Mouse (Mus musculus): ENCODE measurements around the gene Mllt11. TPM values are rescaled to one million over a fixed set of nuclear protein-coding genes. Genes with fewer than 3 reads are reported as not detected.
"Not testable (repeated sequence)": the region's sequence is repeated elsewhere in the genome, so short reads cannot be mapped to it uniquely, and the experiment has no call there.

The Mllt11 gene
- total RNA-seq, 2 experiments from 2014 or later, result 52.0 to 84.9 TPM

- intact Hi-C loops (cut with DNase I), result no loop called here
- no peak for DNase-seq
- Histone ChIP-seq H3K4me3 (peak overlapping the region; percentile 85), H3K27ac (peak overlapping the region; percentile 99)
- TF ChIP-seq CTCF (IDR thresholded peaks at IDR 0.05), result no peak
Observed at GRCm38 (mm10) chr3:95227214-95227613, 4.8 kb downstream of the Mllt11 start.

- intact Hi-C loops (cut with DNase I), result no loop called here
- peak; percentile 47 for DNase-seq
- no peak for TF ChIP-seq CTCF (IDR thresholded peaks at IDR 0.05)
- peak overlapping the region; percentile 99 for H3K27ac ChIP-seq
- H3K4me3 ChIP-seq, result peak overlapping the region; percentile 13
Observed at GRCm38 (mm10) chr3:95224295-95224694, 7.7 kb downstream of the Mllt11 start.

GRCm38 (mm10) chr3:95223041-95223440 lies 8.9 kb downstream of the Mllt11 start:
- intact Hi-C loops (cut with DNase I), result no loop called here

DNA sequence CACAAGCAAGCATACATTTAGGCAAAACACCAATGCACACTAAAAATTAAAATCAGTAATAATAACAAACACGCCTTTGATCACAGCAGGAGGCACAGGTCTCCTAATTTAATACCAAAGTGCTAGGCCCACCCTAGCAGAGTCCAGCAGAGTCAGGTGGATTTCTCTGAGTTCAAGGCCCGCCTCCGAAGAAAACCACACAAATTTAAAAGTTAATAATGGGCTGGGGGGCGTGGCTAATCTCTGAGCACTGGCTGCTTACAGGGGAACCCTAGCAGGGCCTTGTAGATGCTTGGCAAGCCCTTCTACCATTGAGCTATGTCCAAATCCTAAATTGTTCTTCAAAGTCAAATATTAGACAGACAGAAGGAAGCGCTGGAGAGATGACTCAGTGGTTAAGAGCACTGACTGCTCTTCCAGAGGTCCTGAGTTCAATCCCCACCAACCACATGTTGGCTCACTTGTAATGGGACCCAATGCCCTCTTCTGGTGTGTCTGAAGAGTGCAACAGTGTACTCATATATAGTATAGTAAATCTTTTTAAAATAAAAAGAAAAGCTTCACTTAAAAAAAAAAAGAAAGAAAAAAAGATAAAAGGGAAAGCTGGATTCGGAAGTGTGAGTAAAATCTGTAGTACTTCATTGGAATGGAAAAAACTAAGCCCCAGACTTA lies 13.4 kb downstream of the Mllt11 start:
- no peak for DNase-seq
- H3K4me3 ChIP-seq, result peak overlapping the region; percentile 93
- peak overlapping the region; percentile 99 for H3K27ac ChIP-seq
- no peak for TF ChIP-seq CTCF (IDR thresholded peaks at IDR 0.05)
- intact Hi-C loops (cut with DNase I), result loop anchor here (5.0 kb wide), 2 partner anchors 44 to 56 kb away; partner anchors contain the start of gene Sema6c

More at GRCm38 (mm10) chr3:95223041-95223440, 8.9 kb downstream of the Mllt11 start:
- Histone ChIP-seq H3K27ac (peak overlapping the region; percentile 99), H3K4me3 (no peak overlapping the region)
- no peak for TF ChIP-seq CTCF (IDR thresholded peaks at IDR 0.05)
- no peak for DNase-seq

DNA sequence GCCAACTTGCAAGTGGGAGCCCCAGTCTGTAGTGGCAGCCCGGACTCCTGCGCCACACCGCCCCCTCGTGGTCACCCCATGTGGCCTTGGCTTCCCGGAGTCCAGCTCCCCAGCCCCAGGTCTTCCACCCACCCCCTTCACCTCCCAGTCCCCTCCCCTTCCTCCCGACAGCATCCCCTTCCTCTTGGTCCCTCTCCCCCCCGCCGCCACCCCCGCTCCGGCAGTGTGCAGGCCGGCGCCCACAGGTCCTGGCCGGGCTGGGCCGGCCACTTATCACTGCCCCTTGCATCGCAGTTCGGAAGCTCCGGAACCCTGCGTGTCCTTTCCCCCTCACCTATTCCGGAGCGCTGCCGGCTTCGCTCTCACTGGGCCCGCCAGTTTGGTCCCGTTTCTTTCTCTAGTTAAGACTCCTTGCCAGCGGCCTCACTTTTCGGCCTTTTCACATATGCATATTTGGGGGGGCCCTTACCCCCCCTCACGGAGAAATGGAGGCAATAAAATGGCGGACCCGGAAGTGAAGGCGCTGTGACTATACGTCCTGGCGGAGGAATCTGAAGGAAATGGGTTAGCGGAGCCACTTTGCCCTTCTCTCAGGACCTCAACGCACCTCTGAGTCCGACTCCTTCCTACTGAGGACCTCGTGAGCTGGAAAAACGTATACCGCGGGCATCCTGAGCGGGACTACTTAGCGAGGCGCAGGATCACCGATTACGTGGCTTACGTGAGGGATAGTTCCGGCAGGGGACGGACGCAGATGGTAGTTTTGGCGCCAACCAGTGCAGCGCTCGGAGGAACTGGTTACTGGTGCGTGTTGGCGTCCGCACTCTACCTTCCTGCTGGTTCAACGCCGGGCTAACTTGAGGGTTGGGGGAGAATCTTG lies 14.5 kb downstream of the Mllt11 start, which contains the start of gene Gabpb2:
Gene Gabpb2 (minus strand): TSS at position 662 of the 880 bp plus-strand sequence.
- DNase-seq, result peak; percentile 98
- intact Hi-C loops (cut with DNase I), result loop anchor here (2.0 to 5.0 kb wide), 4 partner anchors 45 to 601 kb away; partner anchors contain the start of genes Rprd2, Sema6c and Tnfaip8l2
- Histone ChIP-seq H3K4me3 (peak within 1 kb of the TSS; percentile 93), H3K27ac (peak within 1 kb of the TSS; percentile 99)
- TF ChIP-seq CTCF (IDR thresholded peaks at IDR 0.05), result peak; percentile 99; the same call in 1 of the 2 replicates

DNA sequence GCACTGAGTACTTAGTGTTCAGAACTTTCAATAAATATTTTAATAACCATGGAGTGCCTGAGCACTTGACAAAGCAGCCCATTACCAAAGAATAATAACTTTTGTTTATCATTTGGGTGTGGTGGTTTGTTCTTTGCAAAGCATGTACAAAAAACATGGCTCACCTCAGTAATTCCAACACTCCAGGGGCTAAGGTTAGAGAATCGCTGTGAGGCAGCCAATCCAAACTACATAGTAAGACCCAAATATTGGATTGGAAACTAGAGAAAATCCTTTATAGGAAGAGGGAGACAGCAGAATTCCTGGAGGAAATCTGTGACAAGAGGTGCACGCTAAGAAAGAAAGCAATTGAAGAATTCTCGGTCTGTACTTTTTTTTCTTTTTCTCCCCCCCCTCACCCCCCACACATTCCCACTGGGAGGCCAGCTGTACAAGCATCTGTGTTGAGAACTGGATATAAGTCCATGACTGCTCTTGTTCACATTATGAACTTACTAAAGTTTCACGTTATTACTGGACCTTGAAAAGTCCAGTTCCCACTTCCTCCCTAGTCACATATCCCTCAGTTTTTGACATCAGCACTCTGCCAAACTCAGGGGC lies 15.2 kb downstream of the Mllt11 start:
- H3K27ac ChIP-seq, result peak overlapping the region; percentile 99
- TF ChIP-seq CTCF (IDR thresholded peaks at IDR 0.05), result no peak
- intact Hi-C loops (cut with DNase I), result loop anchor here (2.0 to 5.0 kb wide), 4 partner anchors 46 to 602 kb away; partner anchors contain the start of genes Rprd2, Sema6c and Tnfaip8l2
- DNase-seq, result no peak
- peak overlapping the region; percentile 93 for H3K4me3 ChIP-seq

GRCm38 (mm10) chr3:95213609-95213975 lies 18.4 kb downstream of the Mllt11 start:
- intact Hi-C loops (cut with DNase I), result no loop called here
- no peak for TF ChIP-seq CTCF (IDR thresholded peaks at IDR 0.05)
- DNase-seq, result no peak
- Histone ChIP-seq H3K27ac (no peak overlapping the region), H3K4me3 (no peak overlapping the region)

DNA sequence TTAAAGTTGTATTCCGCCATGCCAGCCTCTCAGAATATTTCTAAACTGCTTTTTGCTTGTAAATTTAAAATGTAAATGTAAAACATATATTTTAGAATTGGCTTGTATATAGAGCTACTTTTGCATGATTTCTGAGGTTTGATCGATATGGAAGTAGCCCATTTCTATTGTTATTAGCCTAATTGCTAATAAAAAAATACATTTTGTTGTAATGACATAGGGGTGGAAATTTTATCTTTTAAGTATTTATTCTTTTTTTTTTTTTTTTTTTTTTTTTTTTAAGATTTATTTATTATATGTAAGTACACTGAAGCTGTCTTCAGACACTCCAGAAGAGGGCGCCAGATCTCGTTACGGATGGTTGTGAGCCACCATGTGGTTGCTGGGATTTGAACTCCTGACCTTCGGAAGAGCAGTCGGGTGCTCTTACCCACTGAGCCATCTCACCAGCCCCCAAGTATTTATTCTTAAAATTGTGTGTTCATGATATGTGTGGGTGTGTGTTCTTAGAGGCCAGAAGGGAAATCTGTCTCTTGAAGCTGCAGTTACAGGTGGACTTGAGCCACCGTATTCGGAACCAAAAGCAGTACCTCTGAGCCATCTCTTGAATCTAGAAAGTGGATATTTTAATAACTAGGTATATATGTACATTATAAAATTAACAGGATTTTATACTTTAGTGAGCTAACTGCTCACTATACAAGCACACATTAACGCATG lies 18.9 kb downstream of the Mllt11 start:
- TF ChIP-seq CTCF (IDR thresholded peaks at IDR 0.05), result peak; percentile 13; the same call in 1 of the 2 replicates
- DNase-seq; H3K27ac ChIP-seq; H3K4me3 ChIP-seq; intact Hi-C loops (cut with DNase I): not testable (repeated sequence)

DNA sequence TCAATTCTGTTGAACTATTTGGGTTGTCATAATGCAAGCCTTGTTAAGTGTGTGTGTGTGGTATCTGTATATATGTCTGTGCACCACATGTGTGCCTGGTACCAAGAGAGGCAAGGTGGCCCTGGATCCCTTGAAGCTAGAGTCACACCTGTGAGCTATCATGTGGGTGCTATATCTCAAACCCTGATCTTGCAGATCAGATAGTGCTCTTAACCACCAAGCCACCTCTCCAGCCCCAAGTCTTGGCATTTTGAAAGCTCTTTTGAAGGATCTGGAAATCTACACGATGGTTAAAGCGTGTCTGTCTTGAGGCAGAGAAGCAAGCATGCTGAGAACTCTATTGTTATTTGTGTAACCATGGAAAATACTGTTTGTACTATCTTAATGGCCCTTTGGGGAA lies 21.4 kb downstream of the Mllt11 start:
- intact Hi-C loops (cut with DNase I), result no loop called here
- Histone ChIP-seq H3K4me3 (no peak overlapping the region), H3K27ac (0 out of 2 replicates have a peak overlapping the region, but pooled peaks have one; percentile 9)
- TF ChIP-seq CTCF (IDR thresholded peaks at IDR 0.05), result no peak
- no peak for DNase-seq

DNA sequence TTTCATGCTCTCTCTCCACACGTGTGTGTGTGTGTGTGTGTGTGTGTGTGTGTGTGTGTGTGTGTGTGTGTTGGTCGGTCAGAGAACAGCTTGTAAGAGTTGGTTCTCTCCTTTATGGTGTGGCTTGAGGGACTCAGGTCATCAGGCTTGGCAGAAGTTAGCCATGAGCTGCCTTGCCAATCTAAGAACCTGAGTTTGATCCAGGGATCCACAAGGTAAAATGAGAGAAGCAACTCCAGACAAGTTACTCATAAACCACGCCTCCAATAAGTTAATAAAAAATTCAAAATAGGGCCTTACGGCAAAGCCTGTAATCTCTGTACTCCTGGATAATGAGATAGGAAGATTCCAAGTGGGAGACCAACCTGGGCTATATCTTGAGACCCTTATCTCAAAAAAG lies 23.7 kb downstream of the Mllt11 start:
- no peak overlapping the region for H3K4me3 ChIP-seq
- no peak for DNase-seq
- no peak for TF ChIP-seq CTCF (IDR thresholded peaks at IDR 0.05)
- H3K27ac ChIP-seq, result no peak overlapping the region
- intact Hi-C loops (cut with DNase I), result no loop called here

GRCm38 (mm10) chr3:95203880-95204279 lies 28.1 kb downstream of the Mllt11 start:
- H3K4me3 ChIP-seq, result no peak overlapping the region
- intact Hi-C loops (cut with DNase I), result no loop called here
- H3K27ac ChIP-seq, result no peak overlapping the region
- no peak for TF ChIP-seq CTCF (IDR thresholded peaks at IDR 0.05)
- DNase-seq, result no peak

- Histone ChIP-seq H3K27ac (no peak overlapping the region), H3K4me3 (no peak overlapping the region)
- no peak for TF ChIP-seq CTCF (IDR thresholded peaks at IDR 0.05)
- no peak for DNase-seq
- intact Hi-C loops (cut with DNase I), result no loop called here
Observed at GRCm38 (mm10) chr3:95200562-95200961, 31.4 kb downstream of the Mllt11 start.

Measured in gastrocnemius, adult 2 months (tissue).